Mouse (Mus musculus) kidney, embryonic 14.5 days (tissue): ENCODE data around the gene Itgb2. TPM values are rescaled to one million over a fixed set of nuclear protein-coding genes. Genes with fewer than 3 reads are reported as not detected.
A peak's percentile ranks its signal among the peaks of the same experiment; 100 is the strongest.

Experiments used
- ATAC-seq: fragments of 200-750 bp; cut with Nextera tagmentation; 2 replicates; pipeline ENCODE4 v1.8.0; 2017; ENCODE audit warnings: moderate number of reproducible peaks, mild to moderate bottlenecking, moderate TSS enrichment, moderate library complexity; ENCODE audit not compliant: low FRiP score, low TSS enrichment
- H3K27ac ChIP-seq: fragments of 300-500 bp; sonication (generic); 2 replicates; pipeline ENCODE4 v1.5.1; 2014; ENCODE audit warnings: low read depth, mild to moderate bottlenecking, low read length, moderate library complexity, mixed read lengths
- H3K27me3 ChIP-seq: fragments of 300-500 bp; sonication (generic); 2 replicates; pipeline ENCODE4 v1.6.1; 2014; ENCODE audit warnings: mild to moderate bottlenecking, low read length; ENCODE audit not compliant: control insufficient read depth, insufficient read depth
- H3K36me3 ChIP-seq: fragments of 300-500 bp; sonication (generic); 2 replicates; pipeline ENCODE4 v1.6.1; 2014; ENCODE audit warnings: low read length, mixed read lengths; ENCODE audit not compliant: control insufficient read depth, insufficient read depth
- H3K4me1 ChIP-seq: fragments of 300-500 bp; sonication (generic); 2 replicates; pipeline ENCODE4 v1.6.1; 2014; ENCODE audit warnings: low read length, mixed read lengths; ENCODE audit not compliant: control insufficient read depth, insufficient read depth
- H3K4me2 ChIP-seq: fragments of 300-500 bp; sonication (generic); replicated peaks from 2 replicates; pipeline ENCODE4 v1.6.1; 2014; ENCODE audit warnings: low read depth, mild to moderate bottlenecking, low read length
- H3K4me3 ChIP-seq: fragments of 300-500 bp; sonication (generic); 2 replicates; pipeline ENCODE4 v1.5.1; 2014; ENCODE audit warnings: mild to moderate bottlenecking, low read length
- H3K9ac ChIP-seq: fragments of 300-500 bp; sonication (generic); 2 replicates; pipeline ENCODE4 v1.6.1; 2014; ENCODE audit warnings: low read depth, mild to moderate bottlenecking, low read length, moderate library complexity
- H3K9me3 ChIP-seq: fragments of 300-500 bp; sonication (generic); 2 replicates; pipeline ENCODE4 v1.6.1; 2016; ENCODE audit warnings: low read length; ENCODE audit not compliant: control insufficient read depth
- WGBS: fragments of 180-500 bp; shearing (Covaris S2); extraction: QIAGEN DNeasy Blood & Tissue Kit; methylation state at CpG from one replicate; pipeline ENCODE4 v1.1.7; 2014; 5-methylcytosine and 5-hydroxymethylcytosine counted together
- polyA plus RNA-seq: library from polyadenylated mRNA; unstranded; fragments of >200 nt; fragmentation: Nextera tagmentation; extraction: Ambion mirVana; gene quantifications from 2 replicates; pipeline ENCODE4 v1.2.1, GENCODE M21; 2014

Gene Itgb2
- polyA plus RNA-seq, 1 experiment from 2014 or later = 1.1 TPM

GRCm38 (mm10) chr10:77586637-77587036 is 56.6 kb downstream of the Itgb2 start:
- H3K4me2 ChIP-seq = no peak overlapping the region
- H3K9me3 ChIP-seq = no peaks in the 10 kb centered on the region
- peaks cover 12% of the 10 kb centered on the region; the same call in 1 of the 2 replicates for H3K4me1 ChIP-seq
- H3K27ac ChIP-seq = no peak overlapping the region
- no peak overlapping the region for H3K4me3 ChIP-seq
- peaks cover 34% of the 10 kb centered on the region for H3K36me3 ChIP-seq
- 90% methylated on average over 3 of the region's 3 CpGs for WGBS
- H3K27me3 ChIP-seq = no peaks in the 10 kb centered on the region
- no peak for ATAC-seq
- no peak overlapping the region for H3K9ac ChIP-seq

- no peak for ATAC-seq
- H3K4me2 ChIP-seq = no peak overlapping the region
- H3K9me3 ChIP-seq = no peaks in the 10 kb centered on the region
- H3K36me3 ChIP-seq = peaks cover 38% of the 10 kb centered on the region
- H3K4me1 ChIP-seq = peaks cover 12% of the 10 kb centered on the region; the same call in 1 of the 2 replicates
- H3K4me3 ChIP-seq = no peak overlapping the region
- no peaks in the 10 kb centered on the region for H3K27me3 ChIP-seq
- H3K9ac ChIP-seq = no peak overlapping the region
- 90% methylated on average over 6 of the region's 6 CpGs for WGBS
- H3K27ac ChIP-seq = no peak overlapping the region
Measured at GRCm38 (mm10) chr10:77587091-77587775, 57.2 kb downstream of the Itgb2 start.

- Histone ChIP-seq H3K27me3 (no peaks in the 10 kb centered on the region), H3K4me3 (no peak overlapping the region), H3K9ac (no peak overlapping the region), H3K9me3 (no peaks in the 10 kb centered on the region), H3K27ac (no peak overlapping the region), H3K4me1 (peaks cover 7% of the 10 kb centered on the region; the same call in 1 of the 2 replicates), H3K36me3 (peaks cover 46% of the 10 kb centered on the region), H3K4me2 (no peak overlapping the region)
- ATAC-seq = no peak
- WGBS = 92% methylated on average over 2 of the region's 2 CpGs
Measured at GRCm38 (mm10) chr10:77588036-77588435, 58.0 kb downstream of the Itgb2 start.

- Histone ChIP-seq H3K36me3 (peaks cover 57% of the 10 kb centered on the region), H3K27me3 (no peaks in the 10 kb centered on the region), H3K9ac (no peak overlapping the region), H3K9me3 (no peaks in the 10 kb centered on the region), H3K4me3 (no peak overlapping the region), H3K27ac (no peak overlapping the region; the same call in 1 of the 2 replicates), H3K4me1 (peaks cover 4% of the 10 kb centered on the region; the same call in 1 of the 2 replicates), H3K4me2 (no peak overlapping the region)
- WGBS = 67% methylated on average over 7 of the region's 7 CpGs
- no peak for ATAC-seq
Measured at GRCm38 (mm10) chr10:77589117-77589516, 59.1 kb downstream of the Itgb2 start.

GRCm38 (mm10) chr10:77589749-77590148 is 59.7 kb downstream of the Itgb2 start:
- peaks cover 64% of the 10 kb centered on the region for H3K36me3 ChIP-seq
- peaks cover 4% of the 10 kb centered on the region; the same call in 1 of the 2 replicates for H3K4me1 ChIP-seq
- ATAC-seq = peak; percentile 33; the same call in 1 of the 2 replicates
- WGBS = 78% methylated on average over 8 of the region's 8 CpGs
- no peak overlapping the region for H3K4me2 ChIP-seq
- H3K9me3 ChIP-seq = no peaks in the 10 kb centered on the region
- no peaks in the 10 kb centered on the region for H3K27me3 ChIP-seq
- H3K27ac ChIP-seq = no peak overlapping the region
- no peak overlapping the region for H3K4me3 ChIP-seq
- no peak overlapping the region for H3K9ac ChIP-seq

GRCm38 (mm10) chr10:77590812-77591211 is 60.8 kb downstream of the Itgb2 start:
- peak; percentile 45 for ATAC-seq
- Histone ChIP-seq H3K4me3 (no peak overlapping the region), H3K36me3 (peaks cover 73% of the 10 kb centered on the region), H3K4me1 (peaks cover 4% of the 10 kb centered on the region; the same call in 1 of the 2 replicates), H3K9ac (no peak overlapping the region), H3K4me2 (no peak overlapping the region), H3K27ac (no peak overlapping the region; the same call in 1 of the 2 replicates), H3K27me3 (no peaks in the 10 kb centered on the region), H3K9me3 (no peaks in the 10 kb centered on the region)
- 47% methylated on average over 6 of the region's 6 CpGs for WGBS

GRCm38 (mm10) chr10:77591546-77591945 is 61.5 kb downstream of the Itgb2 start:
- Histone ChIP-seq H3K4me3 (no peak overlapping the region), H3K36me3 (peaks cover 71% of the 10 kb centered on the region), H3K4me2 (no peak overlapping the region), H3K9me3 (no peaks in the 10 kb centered on the region), H3K9ac (no peak overlapping the region), H3K27ac (no peak overlapping the region), H3K4me1 (peaks cover 4% of the 10 kb centered on the region; the same call in 1 of the 2 replicates), H3K27me3 (no peaks in the 10 kb centered on the region)
- ATAC-seq = no peak
- 65% methylated on average over 6 of the region's 6 CpGs for WGBS

- 92% methylated on average over 2 of the region's 2 CpGs for WGBS
- no peak for ATAC-seq
- H3K4me1 ChIP-seq = no peaks in the 10 kb centered on the region
- H3K9me3 ChIP-seq = no peaks in the 10 kb centered on the region
- no peak overlapping the region for H3K4me3 ChIP-seq
- no peak overlapping the region for H3K4me2 ChIP-seq
- H3K27me3 ChIP-seq = no peaks in the 10 kb centered on the region
- H3K36me3 ChIP-seq = peaks cover 70% of the 10 kb centered on the region
- H3K27ac ChIP-seq = no peak overlapping the region
- no peak overlapping the region for H3K9ac ChIP-seq
Measured at GRCm38 (mm10) chr10:77596060-77596459, 66.0 kb downstream of the Itgb2 start.

GRCm38 (mm10) chr10:77603021-77603420 is 73.0 kb downstream of the Itgb2 start:
- peaks cover 8% of the 10 kb centered on the region; the same call in 1 of the 2 replicates for H3K4me1 ChIP-seq
- WGBS = 60% methylated on average over 4 of the region's 4 CpGs
- no peak overlapping the region for H3K4me2 ChIP-seq
- no peak overlapping the region for H3K27ac ChIP-seq
- no peaks in the 10 kb centered on the region for H3K27me3 ChIP-seq
- no peaks in the 10 kb centered on the region for H3K9me3 ChIP-seq
- no peak overlapping the region for H3K9ac ChIP-seq
- ATAC-seq = no peak
- H3K4me3 ChIP-seq = no peak overlapping the region
- peaks cover 13% of the 10 kb centered on the region for H3K36me3 ChIP-seq
